Mouse (Mus musculus): ENCODE measurements around the gene Olfr1290.

Gene Olfr1290

DNA sequence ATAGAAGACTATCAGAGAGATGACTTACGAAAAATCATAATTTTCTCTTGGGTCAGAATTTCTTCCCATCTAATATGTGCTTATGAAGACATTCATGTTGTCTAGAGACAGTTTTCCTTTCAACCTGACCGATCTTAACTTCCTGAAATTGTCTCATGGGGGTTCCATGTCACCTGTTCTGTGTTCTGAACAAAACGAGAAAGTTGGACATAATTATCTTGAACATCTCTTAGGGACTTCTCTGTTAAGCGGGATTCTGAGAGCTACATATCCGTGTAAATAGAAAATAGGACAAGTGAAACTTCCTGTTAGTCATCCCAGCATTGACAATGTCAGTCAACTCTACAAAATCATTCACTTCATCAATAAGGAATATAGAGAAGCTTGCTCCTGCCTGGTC is at the start of gene Olfr1290:
Gene Olfr1290, minus strand, starts transcription at position 101 of the 400 bp plus-strand sequence.
- DNase-seq (ENCODE audit: low read depth, low spot score) = no peak

DNA sequence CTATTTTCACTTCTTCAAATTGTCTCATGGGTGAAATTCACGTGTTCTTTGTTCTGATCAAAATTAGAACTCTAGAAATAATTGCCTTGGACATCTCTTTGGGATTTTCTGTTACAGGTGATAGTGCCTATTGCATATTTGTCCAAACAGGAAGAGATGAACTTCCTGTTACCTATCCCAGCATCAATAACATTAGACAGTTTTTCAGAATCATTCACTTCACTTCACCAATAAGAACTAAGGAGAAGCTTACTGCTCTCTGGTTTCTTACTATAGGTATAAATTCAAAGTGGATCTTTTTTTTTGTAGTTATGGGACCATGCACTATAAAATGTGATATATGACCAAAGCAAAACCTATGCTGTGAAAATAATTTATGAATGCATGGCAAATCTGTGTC is 46.6 kb upstream of the Olfr1290 start, which contains the start of gene Olfr1294:
Gene Olfr1294, minus strand, starts transcription at position 101 of the 400 bp plus-strand sequence.
- DNase-seq (ENCODE audit: low read depth, low spot score) = no peak

DNA sequence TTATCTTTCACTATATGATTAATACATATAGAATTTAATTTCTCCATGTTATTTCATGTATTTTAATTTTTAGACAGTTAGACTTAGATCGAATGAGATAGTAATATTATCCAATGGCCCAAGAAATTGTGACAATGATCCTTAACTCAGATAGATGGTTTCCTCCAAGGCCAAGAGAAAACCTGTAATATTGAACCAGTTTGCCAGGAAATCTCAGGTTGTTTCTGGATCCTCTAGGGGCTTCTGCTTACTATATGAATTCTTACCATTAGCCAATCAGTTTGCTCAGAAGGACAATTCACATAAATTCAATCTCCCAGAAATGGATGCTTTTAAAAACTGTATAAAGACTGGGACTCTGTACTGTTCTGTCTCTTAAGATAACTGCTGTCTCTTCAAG is 31.3 kb upstream of the Olfr1290 start, which contains the start of gene Olfr1293-ps:
Gene Olfr1293-ps, plus strand, starts transcription at position 301 of the 400 bp plus-strand sequence.
- no peak for DNase-seq (ENCODE audit: low read depth, low spot score)

DNA sequence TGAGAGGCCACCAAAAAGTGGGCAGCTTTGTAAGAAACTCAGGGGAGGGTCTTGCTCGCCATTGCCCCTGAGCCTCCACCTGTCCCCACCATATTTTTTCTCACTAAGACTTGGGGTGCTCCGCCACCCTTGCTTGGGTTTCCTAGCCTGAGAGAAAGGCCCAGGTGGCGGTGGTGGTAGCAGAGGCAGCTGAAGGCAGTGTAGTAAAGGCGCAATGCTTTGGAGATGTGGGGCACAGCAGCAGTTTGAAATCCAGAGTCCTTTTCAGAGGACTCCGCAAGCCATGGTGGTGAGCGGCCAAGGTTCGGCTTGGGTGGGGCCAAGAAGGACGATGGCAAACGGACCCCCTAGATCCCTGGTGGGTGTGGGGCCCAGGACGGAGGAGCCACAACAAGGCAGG is 23.8 kb upstream of the Olfr1290 start:
- DNase-seq (ENCODE audit: low read depth, low spot score) = no peak

DNA sequence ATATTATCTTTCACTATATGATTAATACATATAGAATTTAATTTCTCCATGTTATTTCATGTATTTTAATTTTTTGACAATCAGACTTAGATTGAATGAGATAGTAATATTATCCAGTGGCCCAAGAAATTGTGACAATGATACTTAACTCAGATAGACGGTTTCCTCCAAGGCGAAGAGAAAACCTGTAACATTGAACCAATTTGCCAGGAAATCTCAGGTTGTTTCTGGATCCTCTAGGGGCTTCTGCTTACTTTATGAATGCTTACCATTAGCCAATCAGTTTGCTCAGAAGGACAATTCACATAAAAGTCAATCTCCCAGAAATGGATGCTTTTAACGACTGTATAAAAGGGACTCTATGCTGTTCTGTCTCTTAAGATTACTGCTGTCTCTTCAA is 3.3 kb upstream of the Olfr1290 start, which contains the start of gene Olfr1291-ps1:
Gene Olfr1291-ps1, plus strand, starts transcription at position 301 of the 400 bp plus-strand sequence.
- DNase-seq (ENCODE audit: low read depth, low spot score) = no peak

GRCm38 (mm10) chr2:111480519-111480918 is 13.1 kb downstream of the Olfr1290 start, which contains the start of gene Olfr1289:
Gene Olfr1289 (plus strand): TSS chr2:111480819.
- DNase-seq (ENCODE audit: low read depth, low spot score) = no peak

DNA sequence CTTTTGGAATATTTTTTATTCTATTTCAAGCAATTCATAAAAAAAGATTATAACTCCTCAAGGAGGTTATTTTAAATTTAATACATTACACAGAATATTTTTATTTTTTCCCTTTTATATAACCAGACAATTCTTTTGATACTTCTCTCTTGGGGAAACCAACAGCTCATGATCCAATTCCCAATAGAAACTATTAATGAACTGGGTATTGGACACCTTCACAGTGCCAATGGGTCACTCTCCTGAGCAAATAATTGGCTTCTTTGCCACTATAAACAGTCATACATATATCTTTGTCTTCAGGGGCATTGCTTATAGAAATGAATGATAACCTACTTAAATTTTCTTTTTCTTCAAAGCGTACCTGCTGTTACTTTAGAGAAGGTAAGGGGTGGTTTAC is 19.8 kb downstream of the Olfr1290 start, which contains the start of gene Olfr1288:
Gene Olfr1288, plus strand, starts transcription at position 301 of the 400 bp plus-strand sequence.
- DNase-seq (ENCODE audit: low read depth, low spot score) = no peak

DNA sequence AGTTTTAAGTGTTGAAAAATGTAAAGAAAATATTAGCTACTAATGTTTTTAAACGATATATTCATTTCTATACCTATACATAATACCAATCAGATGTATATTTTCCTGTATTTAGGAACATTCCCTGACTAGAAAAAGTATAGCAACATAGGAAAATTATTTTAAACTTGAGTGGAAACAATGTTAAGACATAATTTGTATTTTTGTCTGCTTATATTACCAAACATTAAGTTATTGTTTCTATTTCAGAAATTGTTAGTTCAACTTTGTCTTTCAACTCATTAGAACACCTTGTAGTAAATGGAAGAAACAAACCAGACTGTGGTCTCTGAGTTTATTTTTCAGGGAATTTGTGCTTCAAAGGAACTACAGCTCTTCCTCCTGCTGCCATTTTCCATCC is 44.8 kb downstream of the Olfr1290 start, which contains the start of gene Olfr1287:
Gene Olfr1287, plus strand, starts transcription at position 301 of the 400 bp plus-strand sequence.
- DNase-seq (ENCODE audit: low read depth, low spot score) = no peak
